Mouse (Mus musculus) liver, embryonic 14.5 days (tissue): ENCODE results near the gene Ltbp2.

Experiments used
- CTCF ChIP-seq: IDR thresholded peaks from 2 replicates; pipeline ENCODE4 v1.5.1; 2016; ENCODE audit warnings: antibody characterized with exemption, low read depth, control low read depth
- EP300 ChIP-seq: IDR thresholded peaks from 2 replicates; pipeline ENCODE4 v1.6.1; 2016; ENCODE audit warnings: antibody characterized with exemption, low read depth

DNA sequence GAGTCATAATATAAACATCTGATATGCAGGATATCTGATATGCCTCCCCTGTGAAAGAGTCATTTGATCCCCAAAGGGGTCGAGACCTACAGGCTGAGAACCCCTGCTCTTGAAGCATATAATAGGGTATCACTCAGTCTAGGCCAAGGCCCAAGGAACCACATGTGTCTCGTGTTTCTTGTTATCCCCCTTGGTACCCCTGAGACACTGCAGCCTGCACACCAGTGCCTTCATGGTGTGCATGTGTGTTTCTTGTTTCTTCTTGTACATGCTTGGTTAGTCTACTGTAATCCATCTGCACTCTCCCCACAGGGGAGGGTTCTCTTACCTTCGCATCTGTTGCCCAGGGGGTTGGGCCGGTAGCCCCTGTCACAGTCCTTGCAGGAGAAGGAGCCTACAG, 83.7 kb downstream of the Ltbp2 start:
- no peak for TF ChIP-seq CTCF
- TF ChIP-seq EP300 = no peak
